Mouse (Mus musculus) small intestine, adult 2 months (tissue): Measurements from ENCODE around the gene 1600002K03Rik.

Source experiments
- CTCF ChIP-seq: fragments of 200-500 bp; IDR thresholded peaks from 2 replicates; pipeline ENCODE4 v1.5.1; 2012; ENCODE audit warnings: low read depth, mild to moderate bottlenecking, control low read depth, inconsistent platforms, low read length, moderate library complexity, mixed read lengths; ENCODE audit not compliant: insufficient replicate concordance, insufficient read length; ENCODE audit errors: extremely low read depth
- POLR2A ChIP-seq: fragments of 200-500 bp; IDR thresholded peaks from 2 replicates; pipeline ENCODE4 v1.6.1; 2012; ENCODE audit warnings: low read depth, mild to moderate bottlenecking, control low read depth, inconsistent platforms, low read length, moderate library complexity

GRCm38 (mm10) chr10:80159021-80159560 is 13.7 kb upstream of the 1600002K03Rik start:
- TF ChIP-seq CTCF = no peak
- no peak; the same call in 1 of the 2 replicates for TF ChIP-seq POLR2A
